Mouse (Mus musculus) inflammation-experienced regulatory T-cells, adult 16 weeks (primary cell): Measurements from ENCODE around the gene Dennd6a. TPM values are rescaled to one million over a fixed set of nuclear protein-coding genes. Genes with fewer than 3 reads are reported as not detected.

Experiments used
- polyA plus RNA-seq: library from polyadenylated mRNA; unstranded; fragments of 100-300 nt; shearing (Covaris generic); gene quantifications from one replicate; pipeline ENCODE4 v1.2.1, GENCODE M21; 2017

Dennd6a gene
- 6.7 TPM for polyA plus RNA-seq

GRCm38 (mm10) chr14:26573556-26573955, at the start of gene Dennd6a:
TSS of gene Dennd6a (plus strand) at chr14:26573856.

DNA sequence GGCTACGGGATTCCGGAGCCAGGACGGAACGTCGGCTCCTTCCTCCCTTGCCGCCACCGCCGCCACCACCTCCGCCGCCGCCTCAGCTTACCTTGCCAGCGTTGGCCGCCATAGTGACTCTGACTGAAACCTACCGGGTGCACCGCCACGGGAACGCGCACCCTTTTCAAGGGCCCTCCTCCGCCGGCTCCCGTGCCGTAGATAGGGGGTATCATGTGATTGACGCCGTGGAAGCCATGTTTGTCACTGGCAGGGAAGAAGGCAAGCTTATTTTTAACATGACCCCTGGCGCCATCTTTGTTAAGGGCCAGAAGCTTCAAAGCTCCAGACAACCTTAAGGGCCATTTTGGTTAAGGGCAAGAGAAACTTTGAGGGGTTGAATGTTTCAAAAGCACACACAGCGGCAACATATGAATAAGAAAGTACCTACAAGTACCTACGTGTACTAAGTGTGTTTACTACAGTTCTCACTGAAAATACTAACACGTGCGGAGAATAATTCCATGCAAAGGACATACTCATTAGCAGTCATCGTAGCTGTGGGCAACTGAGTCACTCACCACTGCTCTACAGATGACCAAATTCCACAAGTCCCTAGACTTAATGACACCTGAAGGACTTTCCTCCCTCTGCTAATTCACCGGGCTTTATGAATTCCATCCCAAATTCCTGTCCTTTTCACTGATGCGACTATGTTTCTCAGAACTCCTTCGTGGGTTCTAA, 38.7 kb upstream of the Dennd6a start, which contains the start of gene Slmap:
Gene Slmap (minus strand): TSS at position 175 of the 723 bp plus-strand sequence.

GRCm38 (mm10) chr14:26637851-26638707, 64.4 kb downstream of the Dennd6a start, which contains the start of gene Arf4:
TSS of gene Arf4 (plus strand) at chr14:26638074.

DNA sequence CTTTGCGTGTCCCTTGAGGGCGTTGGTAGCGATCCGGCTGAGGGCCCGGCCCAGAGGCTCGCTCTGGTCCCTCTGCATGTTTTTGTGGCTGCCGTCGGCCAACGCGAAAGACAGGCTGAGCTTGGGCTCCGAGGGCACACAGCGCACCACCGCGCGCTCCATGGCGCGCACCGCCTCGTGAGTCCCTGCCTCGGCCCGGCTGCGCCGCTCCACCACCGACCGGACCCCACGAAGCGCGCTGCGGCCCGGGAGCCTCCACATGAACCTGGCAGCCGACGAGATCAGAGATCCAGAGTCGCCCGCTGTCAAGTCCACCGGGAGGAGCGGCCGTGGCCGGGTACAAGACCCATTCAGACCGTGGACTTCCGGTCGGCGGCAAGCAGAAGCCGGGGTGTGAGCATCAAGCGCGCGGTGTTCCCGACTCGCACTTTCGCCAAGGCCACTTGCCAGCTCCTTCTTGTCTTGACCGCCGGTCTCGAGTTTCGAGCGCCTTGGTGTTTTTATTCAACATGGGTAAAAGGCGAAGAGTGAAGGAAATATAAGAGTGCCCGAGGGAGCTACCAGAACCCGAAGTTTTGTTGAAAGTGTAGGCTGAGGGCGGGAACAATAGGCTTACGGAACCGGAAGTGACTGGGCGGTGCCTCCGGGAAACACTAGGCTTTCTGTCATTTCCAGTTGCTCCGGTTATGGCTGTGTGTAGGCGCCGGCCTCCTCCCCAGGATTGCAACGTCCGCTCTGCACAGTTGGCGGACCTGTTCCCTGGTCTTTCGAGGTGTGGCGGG, 95.8 kb downstream of the Dennd6a start, which contains the start of gene Pde12:
Gene Pde12 (minus strand): TSS at position 592 of the 782 bp plus-strand sequence.

Other genes with a start within 250 kb of the Dennd6a start
- 11.7 TPM for gene Slmap, start 38.9 kb upstream of the Dennd6a start, polyA plus RNA-seq
- gene Arf4, start 64.2 kb downstream of the Dennd6a start, polyA plus RNA-seq: 262 TPM
- 6.9 TPM for gene Pde12, start 96.0 kb downstream of the Dennd6a start, polyA plus RNA-seq
- 0.04 TPM for gene Dnah12, start 119.4 kb downstream of the Dennd6a start, polyA plus RNA-seq